Mouse (Mus musculus) retina, postnatal 1 day (tissue): ENCODE results near the gene Khdc4.
A peak's percentile ranks its signal among the peaks of the same experiment; 100 is the strongest.

Experiments used
- DNase-seq: peaks from one replicate; pipeline ENCODE4 v3.0.0-alpha.2; 2012

Khdc4 gene

DNA sequence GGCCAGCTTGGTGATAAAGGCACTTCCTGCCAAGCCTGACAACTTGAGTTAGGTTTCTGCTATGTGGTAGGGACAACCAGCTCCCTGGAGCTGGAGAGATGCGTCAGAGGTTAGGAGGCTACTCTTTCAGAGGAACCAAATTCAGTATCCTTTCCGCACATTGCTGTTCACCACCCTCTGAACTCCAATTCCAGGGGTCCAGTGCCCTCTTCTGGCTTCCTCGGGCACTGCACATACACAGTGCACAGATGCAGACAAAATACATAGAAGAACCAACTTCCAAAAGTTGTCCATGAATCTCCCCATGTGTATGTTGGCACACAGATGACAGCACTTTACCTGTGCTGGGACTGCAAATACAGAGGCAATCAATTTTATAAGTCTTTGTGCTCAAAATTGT lies 53.0 kb downstream of the Khdc4 start:
- peak; percentile 61 for DNase-seq

DNA sequence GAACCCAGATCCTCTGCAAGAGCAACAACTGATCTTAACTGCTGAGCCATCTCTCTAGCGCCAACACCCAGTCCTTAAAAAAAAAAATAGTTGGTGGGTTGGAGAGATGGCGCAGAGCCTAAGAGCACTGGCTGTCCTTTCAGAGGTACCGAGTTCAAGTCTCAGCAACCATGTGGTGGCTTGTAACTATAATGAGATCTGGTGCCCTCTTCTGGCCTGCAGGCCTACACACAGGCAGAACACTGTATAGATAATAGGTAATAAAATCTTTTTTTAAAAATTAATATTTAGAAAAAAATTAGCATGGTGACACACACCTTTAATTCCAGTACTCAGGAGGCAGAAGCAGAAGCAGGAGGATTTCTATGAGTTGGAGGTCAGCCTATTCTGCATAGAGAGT lies 54.5 kb downstream of the Khdc4 start:
- DNase-seq = no peak

DNA sequence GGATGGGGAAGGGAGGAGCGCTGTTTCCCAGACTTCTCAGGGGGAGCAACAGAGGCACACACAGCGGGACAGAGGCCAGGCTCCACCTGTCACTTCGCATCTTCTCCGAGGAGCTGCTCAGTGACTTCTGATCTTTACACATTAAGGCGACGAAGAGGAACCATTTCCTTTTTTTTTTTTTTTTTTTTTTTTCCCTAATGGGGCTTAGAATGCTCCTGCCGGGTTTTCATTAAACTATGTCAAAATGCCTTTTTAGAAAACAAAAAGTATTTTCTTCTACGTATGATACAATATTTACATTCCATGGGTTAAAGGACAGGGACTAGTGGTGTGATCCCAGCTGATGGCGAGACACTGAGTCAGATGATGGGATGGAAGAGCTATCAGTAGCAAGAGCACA lies 59.9 kb downstream of the Khdc4 start:
- peak; percentile 16 for DNase-seq

DNA sequence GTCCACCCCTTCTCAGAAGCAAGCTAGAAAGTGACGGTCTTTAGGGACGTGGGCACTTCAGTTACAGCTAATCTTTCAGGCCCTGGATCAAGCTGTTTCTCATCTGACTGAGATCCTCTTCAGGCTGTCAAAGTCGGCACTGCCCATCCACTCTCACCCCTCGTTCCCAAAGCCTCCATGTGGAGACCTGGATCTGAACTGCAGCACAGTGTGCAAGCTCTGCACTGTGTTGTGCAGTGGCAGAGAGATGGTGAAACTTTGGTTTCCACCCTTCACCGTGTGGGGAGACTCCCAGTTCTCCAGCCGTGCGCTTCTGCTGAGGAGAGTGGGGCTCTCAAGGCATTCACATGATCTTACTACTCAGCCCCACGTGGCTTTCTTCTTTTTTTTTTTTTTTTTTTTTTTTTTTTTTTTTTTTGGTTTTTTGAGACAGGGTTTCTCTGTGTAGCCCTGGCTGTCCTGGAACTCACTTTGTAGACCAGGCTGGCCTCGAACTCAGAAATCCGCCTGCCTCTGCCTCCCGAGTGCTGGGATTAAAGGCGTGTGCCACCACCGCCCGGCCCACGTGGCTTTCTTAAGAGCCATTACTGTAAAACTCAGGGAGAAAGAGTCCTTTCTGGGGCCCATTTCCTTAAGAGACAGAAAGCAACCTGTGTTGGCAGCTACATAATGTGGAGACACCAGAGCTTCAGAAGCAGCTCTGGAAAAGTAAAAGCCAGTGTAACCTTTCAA lies 60.7 kb downstream of the Khdc4 start:
- no peak for DNase-seq

DNA sequence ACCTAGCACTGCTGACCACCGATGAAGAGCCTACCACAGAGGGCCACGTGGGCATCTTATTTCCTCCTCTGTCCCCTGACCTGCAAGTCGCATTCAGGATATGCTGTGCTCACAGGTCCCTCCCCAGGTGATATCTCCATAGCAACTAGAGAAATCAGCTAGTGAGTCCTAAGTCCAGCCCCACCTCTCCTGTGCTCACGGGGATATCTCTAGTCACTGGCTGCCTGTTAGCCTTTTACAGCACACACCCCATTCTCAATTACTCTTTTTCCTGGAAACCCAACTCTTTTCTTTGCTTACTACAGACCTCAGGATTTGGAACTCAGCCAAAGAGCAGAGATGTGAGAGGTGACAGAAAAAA lies 61.2 kb downstream of the Khdc4 start:
- no peak for DNase-seq

DNA sequence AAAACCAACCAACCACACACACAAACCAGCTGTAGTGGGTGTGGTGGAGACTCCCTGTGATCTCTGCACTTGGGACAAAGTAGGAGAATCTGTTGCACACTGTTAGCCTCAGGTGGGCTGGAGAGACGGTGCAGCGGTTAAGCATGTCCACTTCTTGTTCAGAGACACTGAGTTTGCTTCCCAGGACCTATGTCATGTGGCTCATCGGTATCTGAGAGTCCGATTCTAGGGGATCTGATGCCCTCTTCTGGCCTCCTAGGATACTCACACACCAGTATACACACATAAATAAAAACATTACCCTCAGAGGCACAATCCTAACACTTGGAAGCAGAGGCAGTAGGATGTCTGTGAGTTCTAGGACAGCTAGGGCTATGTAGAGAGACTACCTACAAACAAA lies 68.7 kb downstream of the Khdc4 start:
- DNase-seq = peak; percentile 40

DNA sequence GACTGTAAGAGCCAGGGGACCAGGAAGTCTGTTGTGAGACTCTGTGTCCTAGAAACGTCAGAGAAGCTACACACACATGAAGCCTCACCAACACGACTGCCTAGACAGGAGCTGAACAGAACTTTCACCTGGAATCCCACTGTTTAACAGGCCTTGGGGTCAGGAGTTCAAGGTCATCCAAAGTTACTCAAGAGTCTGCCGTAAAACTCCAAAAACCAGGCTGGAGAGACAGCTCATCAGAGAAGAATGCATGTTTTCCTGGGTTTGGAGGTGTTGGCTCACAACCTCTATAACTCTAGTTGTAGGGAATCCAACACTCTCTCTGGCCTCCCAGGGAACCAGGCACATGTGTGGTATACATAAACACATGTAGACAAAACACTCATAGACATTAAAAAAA lies 69.9 kb downstream of the Khdc4 start:
- no peak for DNase-seq

DNA sequence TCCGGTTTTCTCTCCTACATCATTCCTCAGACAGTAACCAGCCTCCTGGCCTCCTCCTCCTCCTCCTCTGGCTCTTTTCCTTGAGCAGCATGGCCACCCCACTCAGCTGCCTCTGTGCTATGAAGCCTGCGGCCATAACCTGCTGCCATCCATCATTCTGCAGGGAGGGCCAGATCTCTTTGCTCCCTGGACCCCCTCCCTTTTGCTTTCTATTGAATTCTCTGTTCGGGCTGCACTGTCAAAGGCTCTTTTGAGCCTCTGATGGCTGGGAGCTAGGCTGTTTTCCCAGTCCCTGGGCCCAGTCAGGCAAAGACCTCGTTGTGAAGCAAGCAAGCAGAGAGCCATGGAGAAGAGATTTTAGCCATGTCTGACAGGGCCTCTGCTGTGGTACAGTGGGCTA lies 70.7 kb downstream of the Khdc4 start:
- DNase-seq = no peak

DNA sequence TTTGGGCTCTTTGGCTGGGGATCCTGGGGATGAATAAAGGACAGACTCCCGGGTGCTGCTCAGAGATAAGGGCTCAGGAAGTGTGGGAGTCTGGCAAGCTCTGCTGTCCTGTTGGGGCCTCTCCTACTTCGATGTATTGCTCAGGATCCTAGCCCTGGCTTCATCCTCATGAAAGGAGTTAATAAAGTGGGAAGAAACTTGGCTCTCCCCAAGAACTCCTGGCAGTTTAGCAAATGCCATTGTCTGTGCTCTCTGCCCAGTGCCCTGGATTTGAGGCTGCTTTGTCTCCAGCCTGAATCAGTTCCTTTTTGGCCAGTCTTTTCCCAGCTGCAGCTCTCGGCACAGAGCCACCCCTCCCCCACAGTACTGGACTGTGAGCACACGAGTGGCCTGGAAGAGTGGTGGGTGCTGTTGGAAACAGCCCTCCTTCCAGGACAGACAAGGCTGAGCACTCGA lies 72.5 kb downstream of the Khdc4 start:
- peak; percentile 91 for DNase-seq

DNA sequence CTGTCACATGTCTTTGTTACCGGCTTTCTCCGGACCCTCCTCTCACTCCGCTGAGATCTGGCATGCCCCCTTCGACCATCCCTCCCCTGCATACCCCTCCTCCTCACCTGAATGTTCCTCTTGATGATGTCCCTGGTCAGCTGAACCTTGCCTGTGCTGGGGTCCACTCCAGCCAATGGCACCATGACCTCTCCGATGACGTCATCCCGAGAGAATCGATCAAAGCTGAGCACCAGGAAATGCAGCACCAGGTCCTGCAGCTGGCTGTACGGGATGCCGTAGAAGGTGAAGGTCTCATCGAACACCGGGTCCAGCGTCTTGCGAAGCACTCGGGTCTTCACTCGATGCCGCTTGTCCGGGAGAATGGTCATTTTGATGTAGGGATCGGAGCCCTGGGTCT lies 76.0 kb downstream of the Khdc4 start:
- DNase-seq = no peak

DNA sequence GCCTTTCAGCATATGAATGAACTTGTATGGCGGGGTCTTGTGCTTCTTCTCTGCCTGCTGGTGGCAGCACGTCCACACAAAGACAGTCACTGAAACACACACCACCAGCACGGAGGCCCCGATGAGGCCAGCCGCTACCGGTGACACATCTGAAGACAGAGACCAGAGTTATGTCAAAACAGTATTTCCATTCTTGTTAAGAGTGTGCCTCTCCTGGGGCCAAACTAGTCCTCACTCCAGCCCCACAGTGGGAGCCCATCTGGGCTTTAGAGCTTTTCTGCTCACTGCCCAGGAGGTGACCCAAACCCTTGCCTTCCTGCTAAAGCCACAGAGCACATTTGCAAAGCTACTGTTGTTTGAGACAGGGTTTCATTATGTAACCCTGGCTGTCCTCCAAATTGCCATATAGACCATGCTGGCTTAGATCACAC lies 76.8 kb downstream of the Khdc4 start:
- DNase-seq = peak; percentile 44
